ENCODE assay signal across 8 mouse cellular contexts in the genomic region with DNA sequence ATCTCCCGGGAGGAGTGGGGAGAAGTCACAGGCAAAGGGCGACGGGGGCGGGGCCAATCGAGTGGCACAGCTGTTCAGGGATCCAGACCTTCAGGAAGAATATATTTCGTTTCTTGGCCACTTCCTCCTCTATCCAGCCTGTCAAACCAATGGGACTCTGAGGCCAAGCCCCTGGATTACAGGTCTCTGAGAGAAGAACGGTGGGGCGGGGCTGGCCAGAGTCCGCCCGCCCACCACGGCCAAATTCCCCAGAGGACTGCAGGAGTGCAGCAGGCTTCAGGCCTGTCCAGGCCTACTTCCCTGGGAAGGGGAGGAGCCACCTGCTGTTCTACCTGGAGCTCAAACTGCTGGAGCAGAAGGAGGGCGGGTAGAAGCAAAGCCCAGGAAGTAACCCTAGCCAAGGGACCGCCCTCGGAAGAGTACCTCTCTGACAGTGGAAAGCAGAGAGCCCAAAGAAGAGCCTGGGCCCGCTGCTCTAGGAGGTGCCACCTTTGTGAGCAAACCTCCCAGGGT. TPM values are rescaled to one million over a fixed set of nuclear protein-coding genes. Genes with fewer than 3 reads are reported as not detected.
DNase-seq lines count a peak whose midpoint lies in the region; ATAC-seq and TF ChIP-seq lines count a peak whose summit lies in the region.

TSS of gene Ptpn6 (minus strand) at position 204 of the 513 bp plus-strand sequence.

- ATAC-seq in megakaryocyte, adult 5-6 weeks (ENCODE audit: poor library complexity, severe bottlenecking) = peak; percentile 33

- TF ChIP-seq CTCF in gastrocnemius, adult 2 months (IDR thresholded peaks at IDR 0.05) = no peak

- peak within 1 kb of the TSS; percentile 97 for H3K27ac ChIP-seq in gastrocnemius, adult 2 months

- DNase-seq in gastrocnemius, adult 2 months = no peak
- DNase-seq in gastrocnemius, postnatal 10 days = no peak
- DNase-seq in NIH3T3 (ENCODE audit: low read depth) = peak; percentile 25
- no peak for DNase-seq in gonadal fat pad, adult 2 months (ENCODE audit: low read depth)
- peak; percentile 92 to 95 for DNase-seq in kidney, postnatal 36 days
- peak; percentile 45 for DNase-seq in thymus, postnatal 0 days (ENCODE audit: low spot score)
- DNase-seq in layer of hippocampus, postnatal 14 days (ENCODE audit: low spot score in 2 of 2) = no peak

- H3K4me3 ChIP-seq in gastrocnemius, adult 2 months = no peak within 1 kb of the TSS

- intact Hi-C loops in gastrocnemius, adult 2 months (cut with DNase I) = loop anchor here (10.0 kb wide), 1 partner anchor 174 kb away; no protein-coding TSS in a partner anchor

RNA-seq across cellular contexts. Expression of gene Ptpn6, which starts in this region (rescaled TPM):
- total RNA-seq in gastrocnemius, adult 2 months (2021) = under 1 TPM; 0.61 to 0.87 TPM
- 1 to 10 TPM; 1.8 to 3.8 TPM for total RNA-seq in gastrocnemius, postnatal 10 days (2021)
- 24.2 and 25.2 TPM in 2 replicates for polyA plus RNA-seq in gonadal fat pad, adult 2 months (2012; rRNA removed)
- 308 and 336 TPM in 2 replicates for total RNA-seq in megakaryocyte, adult 5-6 weeks (2015)
- 1,009 and 1,024 TPM in 2 replicates for total RNA-seq in megakaryocyte, adult 5-6 weeks (2017)
- polyA plus RNA-seq in thymus, postnatal 0 days (2015; fragmentation: Nextera tagmentation; extraction: Ambion mirVana) = 157 and 167 TPM in 2 replicates
- total RNA-seq in layer of hippocampus, postnatal 14 days (2021) = 1 to 10 TPM; 3.8 to 5.7 TPM

Comparison
In these comparisons a context has a peak if more than half of its experiments do, and no peak if none do; other contexts are left out.
1. RNA of gene Ptpn6 (total RNA-seq): 308 to 1,024 TPM in megakaryocyte, adult 5-6 weeks; 3.8 to 5.7 TPM in layer of hippocampus, postnatal 14 days, 1.8 to 3.8 TPM in gastrocnemius, postnatal 10 days and 0.61 to 0.87 TPM in gastrocnemius, adult 2 months; every median in the first group is over 10 times any median in the second.
2. DNase-seq: peak in NIH3T3 (single experiment), kidney, postnatal 36 days (2 of 2) and thymus, postnatal 0 days (single experiment); none in gastrocnemius, adult 2 months (single experiment), gastrocnemius, postnatal 10 days (single experiment), gonadal fat pad, adult 2 months (single experiment) and layer of hippocampus, postnatal 14 days (0 of 2).